Mouse (Mus musculus) neural tube, embryonic 13.5 days (tissue): ENCODE data around the gene Olfr49. TPM values are rescaled to one million over a fixed set of nuclear protein-coding genes. Genes with fewer than 3 reads are reported as not detected.

Experiments
- ATAC-seq: fragments of 200-750 bp; cut with Nextera tagmentation; 2 replicates; pipeline ENCODE4 v1.8.0; 2017; ENCODE audit warnings: low read depth, mild to moderate bottlenecking, moderate TSS enrichment, moderate library complexity
- H3K27ac ChIP-seq: fragments of 300-500 bp; sonication (generic); replicated peaks from 2 replicates; pipeline ENCODE4 v1.5.1; 2015; ENCODE audit warnings: moderate library complexity, mild to moderate bottlenecking, inconsistent platforms
- H3K27me3 ChIP-seq: fragments of 300-500 bp; sonication (generic); 2 replicates; pipeline ENCODE4 v1.6.1; 2015; ENCODE audit warnings: mild to moderate bottlenecking, inconsistent platforms
- H3K36me3 ChIP-seq: fragments of 300-500 bp; sonication (generic); 2 replicates; pipeline ENCODE4 v1.6.1; 2015; ENCODE audit warnings: mild to moderate bottlenecking, inconsistent platforms
- H3K4me1 ChIP-seq: fragments of 300-500 bp; sonication (generic); replicated peaks from 2 replicates; pipeline ENCODE4 v1.6.1; 2015; ENCODE audit warnings: inconsistent platforms
- H3K4me2 ChIP-seq: fragments of 300-500 bp; sonication (generic); 2 replicates; pipeline ENCODE4 v1.6.1; 2015; ENCODE audit warnings: inconsistent platforms, mild to moderate bottlenecking, moderate library complexity
- H3K4me3 ChIP-seq: fragments of 300-500 bp; sonication (generic); 2 replicates; pipeline ENCODE4 v1.5.1; 2015; ENCODE audit warnings: mild to moderate bottlenecking, inconsistent platforms
- H3K9ac ChIP-seq: fragments of 300-500 bp; sonication (generic); 2 replicates; pipeline ENCODE4 v1.6.1; 2015; ENCODE audit warnings: moderate library complexity, mild to moderate bottlenecking, inconsistent platforms
- H3K9me3 ChIP-seq: fragments of 300-500 bp; sonication (generic); 2 replicates; pipeline ENCODE4 v1.6.1; 2016; ENCODE audit warnings: inconsistent platforms
- WGBS: fragments of 180-500 bp; shearing (Covaris S2); methylation state at CpG from one replicate; pipeline ENCODE4 v1.1.7; 2015; 5-methylcytosine and 5-hydroxymethylcytosine counted together
- polyA plus RNA-seq: library from polyadenylated mRNA; unstranded; fragments of >200 nt; fragmentation: Nextera tagmentation; extraction: Ambion mirVana; gene quantifications from 2 replicates; pipeline ENCODE4 v1.2.1, GENCODE M21; 2015

Gene Olfr49
- polyA plus RNA-seq, 1 experiment from 2014 or later, result not detected

GRCm38 (mm10) chr14:54259722-54260085 is 25.0 kb downstream of the Olfr49 start:
- H3K9ac ChIP-seq, result peak overlapping the region; percentile 70
- H3K36me3 ChIP-seq, result peaks cover 13% of the 10 kb centered on the region
- no peaks in the 10 kb centered on the region for H3K9me3 ChIP-seq
- peak overlapping the region; percentile 66 for H3K4me2 ChIP-seq
- peak overlapping the region; percentile 35; the same call in 1 of the 2 replicates for H3K27ac ChIP-seq
- ATAC-seq, result no peak
- 27% methylated on average over 8 of the region's 8 CpGs for WGBS
- peak overlapping the region; percentile 49 for H3K4me3 ChIP-seq
- H3K4me1 ChIP-seq, result peaks cover 22% of the 10 kb centered on the region
- H3K27me3 ChIP-seq, result peaks cover 5% of the 10 kb centered on the region

- H3K4me1 ChIP-seq, result peaks cover 28% of the 10 kb centered on the region
- H3K9me3 ChIP-seq, result no peaks in the 10 kb centered on the region
- H3K4me2 ChIP-seq, result peak overlapping the region; percentile 66
- peak; percentile 87 for ATAC-seq
- H3K9ac ChIP-seq, result peak overlapping the region; percentile 70
- peak overlapping the region; percentile 49 for H3K4me3 ChIP-seq
- H3K27ac ChIP-seq, result peak overlapping the region; percentile 35
- 1% methylated on average over 35 of the region's 35 CpGs for WGBS
- H3K36me3 ChIP-seq, result peaks cover 12% of the 10 kb centered on the region
- H3K27me3 ChIP-seq, result peaks cover 5% of the 10 kb centered on the region
Observed at GRCm38 (mm10) chr14:54259003-54259721, 25.6 kb downstream of the Olfr49 start.

- Histone ChIP-seq H3K4me3 (no peak overlapping the region), H3K4me1 (peaks cover 30% of the 10 kb centered on the region), H3K27me3 (peaks cover 5% of the 10 kb centered on the region), H3K36me3 (peaks cover 8% of the 10 kb centered on the region), H3K9me3 (no peaks in the 10 kb centered on the region), H3K4me2 (no peak overlapping the region), H3K9ac (no peak overlapping the region), H3K27ac (no peak overlapping the region)
- 67% methylated on average over 7 of the region's 7 CpGs for WGBS
- no peak for ATAC-seq
Observed at GRCm38 (mm10) chr14:54258131-54258670, 26.5 kb downstream of the Olfr49 start.

GRCm38 (mm10) chr14:54254670-54255202 is 30.0 kb downstream of the Olfr49 start:
- Histone ChIP-seq H3K9ac (peak overlapping the region; percentile 73), H3K36me3 (no peaks in the 10 kb centered on the region), H3K4me2 (peak overlapping the region; percentile 65), H3K4me3 (peak overlapping the region; percentile 77), H3K4me1 (peaks cover 54% of the 10 kb centered on the region), H3K27ac (no peak overlapping the region), H3K9me3 (no peaks in the 10 kb centered on the region), H3K27me3 (no peaks in the 10 kb centered on the region)
- no peak for ATAC-seq
- 71% methylated on average over 12 of the region's 12 CpGs for WGBS

DNA sequence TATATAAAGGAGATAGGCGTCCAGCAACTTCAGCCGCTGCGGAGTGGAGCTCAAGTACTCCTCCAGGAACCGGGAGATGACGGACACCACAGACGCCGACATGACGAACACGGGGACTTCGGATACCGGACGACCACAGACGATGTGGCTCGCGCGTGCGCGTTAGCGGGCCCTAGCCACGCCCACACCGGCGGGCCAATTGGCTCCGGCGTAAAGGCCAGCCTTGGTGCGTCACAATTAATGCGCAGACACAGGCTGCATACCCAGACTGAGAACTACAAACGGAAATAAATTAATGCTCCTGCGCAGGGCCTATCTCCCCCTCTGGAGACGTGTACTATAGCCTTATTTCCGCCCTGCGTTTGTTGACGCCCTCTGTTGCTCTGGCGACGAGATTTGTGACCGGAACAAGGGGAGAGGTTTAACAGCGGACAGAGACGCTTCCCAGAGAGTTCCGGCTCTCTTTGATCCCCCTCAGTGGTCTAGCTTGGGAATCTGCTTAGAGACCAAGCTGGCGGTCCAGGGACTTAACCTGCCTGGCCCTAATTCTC is 30.9 kb downstream of the Olfr49 start, which contains the start of the genes Dad1 and Abhd4:
Dad1 (minus strand) TSS at position 364 of the 551 bp plus-strand sequence.
Abhd4 (plus strand) TSS at position 448 of the 551 bp plus-strand sequence.
- ATAC-seq, result peak; percentile 99
- peak within 1 kb of the TSS; percentile 80 for H3K27ac ChIP-seq
- peak within 1 kb of the TSS; percentile 74 for H3K4me2 ChIP-seq
- H3K36me3 ChIP-seq, result peaks cover under 1% of the 10 kb centered on the region; the same call in 1 of the 2 replicates
- peak within 1 kb of the TSS; percentile 82 for H3K9ac ChIP-seq
- H3K27me3 ChIP-seq, result no peaks in the 10 kb centered on the region
- H3K4me1 ChIP-seq, result peaks cover 58% of the 10 kb centered on the region
- H3K9me3 ChIP-seq, result no peaks in the 10 kb centered on the region
- H3K4me3 ChIP-seq, result peak within 1 kb of the TSS; percentile 77
- WGBS, result under 1% methylated on average over 39 of the region's 39 CpGs

- peak overlapping the region; percentile 22; the same call in 1 of the 2 replicates for H3K4me2 ChIP-seq
- H3K27ac ChIP-seq, result no peak overlapping the region
- no peaks in the 10 kb centered on the region for H3K27me3 ChIP-seq
- no peak overlapping the region for H3K4me3 ChIP-seq
- peaks cover 19% of the 10 kb centered on the region for H3K36me3 ChIP-seq
- no peaks in the 10 kb centered on the region for H3K9me3 ChIP-seq
- ATAC-seq, result no peak
- H3K9ac ChIP-seq, result peak overlapping the region; percentile 52
- 34% methylated on average over 4 of the region's 4 CpGs for WGBS
- H3K4me1 ChIP-seq, result peaks cover 59% of the 10 kb centered on the region
Observed at GRCm38 (mm10) chr14:54250122-54250521, 34.6 kb downstream of the Olfr49 start.

DNA sequence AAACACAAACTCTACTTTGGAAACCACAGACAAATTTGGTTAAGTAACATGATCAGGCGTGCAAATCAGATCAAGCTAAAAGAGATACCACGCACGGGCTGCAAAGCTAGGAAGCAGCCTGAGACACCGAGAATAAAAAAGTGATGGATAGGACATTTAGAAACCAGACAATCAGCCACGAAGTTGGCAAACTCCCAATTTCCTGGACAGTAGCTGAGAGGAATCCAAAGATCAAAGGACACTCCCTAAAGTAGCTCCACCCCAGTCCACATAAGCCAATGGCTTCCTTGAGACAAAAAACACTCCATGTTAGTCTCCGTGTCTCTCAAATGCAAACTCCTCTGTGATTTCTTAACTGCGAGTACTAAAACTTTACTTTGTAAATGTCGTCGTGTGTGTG is 35.4 kb downstream of the Olfr49 start:
- Histone ChIP-seq H3K4me2 (no peak overlapping the region), H3K4me1 (peaks cover 52% of the 10 kb centered on the region), H3K27ac (no peak overlapping the region), H3K36me3 (peaks cover 19% of the 10 kb centered on the region), H3K9me3 (no peaks in the 10 kb centered on the region), H3K4me3 (no peak overlapping the region), H3K27me3 (no peaks in the 10 kb centered on the region), H3K9ac (no peak overlapping the region)
- ATAC-seq, result no peak
- WGBS, result 49% methylated on average over 9 of the region's 9 CpGs

DNA sequence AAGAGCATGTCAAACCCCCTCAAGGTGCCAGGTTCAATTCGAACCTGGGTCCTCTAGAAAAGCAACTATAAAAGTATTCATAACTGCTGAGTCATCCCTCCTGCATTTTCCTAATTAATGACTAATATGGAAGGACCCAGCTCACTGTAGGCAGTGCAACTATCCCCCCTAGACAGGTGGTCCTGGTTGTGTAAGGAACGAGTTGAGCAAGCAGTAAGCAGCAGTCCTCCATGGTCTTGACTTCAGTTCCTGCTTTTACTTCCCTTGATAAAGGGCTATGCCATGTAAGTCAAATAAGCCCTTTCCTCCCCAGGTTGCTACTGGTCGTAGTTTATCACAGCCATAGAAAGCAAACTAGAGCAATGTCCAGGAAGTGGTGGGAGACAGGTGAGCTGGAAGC is 38.5 kb downstream of the Olfr49 start:
- H3K27me3 ChIP-seq, result no peaks in the 10 kb centered on the region
- ATAC-seq, result no peak
- no peak overlapping the region for H3K9ac ChIP-seq
- H3K9me3 ChIP-seq, result no peaks in the 10 kb centered on the region; the same call in 1 of the 2 replicates
- peaks cover 34% of the 10 kb centered on the region for H3K36me3 ChIP-seq
- peaks cover 43% of the 10 kb centered on the region for H3K4me1 ChIP-seq
- H3K4me3 ChIP-seq, result no peak overlapping the region
- WGBS, result 90% methylated on average over 3 of the region's 3 CpGs
- H3K4me2 ChIP-seq, result no peak overlapping the region
- H3K27ac ChIP-seq, result no peak overlapping the region

GRCm38 (mm10) chr14:54244183-54244582 is 40.6 kb downstream of the Olfr49 start:
- H3K36me3 ChIP-seq, result peaks cover 49% of the 10 kb centered on the region
- H3K4me2 ChIP-seq, result no peak overlapping the region
- H3K9me3 ChIP-seq, result no peaks in the 10 kb centered on the region; the same call in 1 of the 2 replicates
- no peaks in the 10 kb centered on the region for H3K27me3 ChIP-seq
- H3K4me1 ChIP-seq, result peaks cover 27% of the 10 kb centered on the region
- 0 out of 2 replicates have a peak overlapping the region, but pooled peaks have one; percentile 12 for H3K9ac ChIP-seq
- peak overlapping the region; percentile 76 for H3K27ac ChIP-seq
- 11% methylated on average over 3 of the region's 3 CpGs for WGBS
- ATAC-seq, result peak; percentile 80
- H3K4me3 ChIP-seq, result no peak overlapping the region

DNA sequence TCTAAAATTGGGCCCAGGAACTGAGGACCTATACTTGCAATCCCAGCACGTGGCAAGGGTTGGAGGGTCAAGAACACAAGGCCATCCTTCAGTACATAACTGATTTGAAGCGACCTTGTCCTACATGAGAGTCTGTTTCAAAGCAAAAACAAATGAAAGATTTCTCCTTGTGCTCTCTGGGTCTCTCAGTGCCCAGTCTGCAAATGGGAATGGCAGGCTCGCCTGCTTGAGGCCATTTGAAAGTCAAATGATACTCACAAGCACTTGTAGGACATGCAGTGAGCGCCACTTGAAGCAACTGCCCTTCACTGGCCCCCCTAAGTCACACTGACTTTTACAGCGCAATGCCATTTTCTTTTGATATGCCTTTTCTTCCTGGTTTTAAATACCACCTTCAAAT is 44.2 kb downstream of the Olfr49 start:
- Histone ChIP-seq H3K27me3 (no peaks in the 10 kb centered on the region), H3K36me3 (peaks cover 31% of the 10 kb centered on the region), H3K4me2 (no peak overlapping the region), H3K27ac (no peak overlapping the region), H3K4me3 (no peak overlapping the region), H3K4me1 (peaks cover 18% of the 10 kb centered on the region), H3K9ac (no peak overlapping the region), H3K9me3 (no peaks in the 10 kb centered on the region; the same call in 1 of the 2 replicates)
- 82% methylated on average over 5 of the region's 5 CpGs for WGBS
- ATAC-seq, result no peak

DNA sequence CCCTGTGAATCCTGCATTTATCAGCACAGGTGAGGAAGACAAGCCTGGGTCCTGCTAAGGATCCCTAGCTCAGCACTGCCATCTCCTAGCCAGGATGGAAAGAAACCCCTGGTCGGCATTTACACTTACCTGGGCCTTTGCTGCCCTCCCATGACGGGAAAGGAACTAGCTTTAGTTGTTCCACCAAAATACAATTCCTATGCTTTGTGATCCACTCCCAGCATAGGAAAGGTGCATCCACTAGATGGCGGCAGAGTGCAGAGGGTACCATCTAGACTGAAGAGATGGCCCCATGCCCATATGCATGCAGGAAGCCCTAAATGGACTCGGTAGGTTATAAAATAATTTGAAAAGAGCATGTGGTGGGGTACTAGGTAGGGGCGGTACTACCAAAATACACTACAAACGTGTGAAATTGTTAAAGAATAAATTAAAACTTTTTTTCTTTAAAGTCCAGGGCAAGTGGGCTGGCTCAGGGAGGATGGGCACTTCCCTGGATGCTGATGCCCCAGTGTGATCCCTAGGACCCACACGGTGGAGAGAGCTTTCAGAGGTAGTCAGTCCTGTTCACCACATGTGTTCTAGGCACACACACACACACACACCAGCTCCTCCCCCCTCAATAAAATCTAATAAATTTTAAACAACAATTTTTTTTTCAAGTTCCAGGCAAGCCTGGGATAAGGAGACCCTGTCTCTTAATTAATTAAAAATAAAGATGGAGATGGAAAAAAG is 45.6 kb downstream of the Olfr49 start:
- H3K4me1 ChIP-seq, result peaks cover 29% of the 10 kb centered on the region
- no peaks in the 10 kb centered on the region; the same call in 1 of the 2 replicates for H3K9me3 ChIP-seq
- no peaks in the 10 kb centered on the region for H3K27me3 ChIP-seq
- no peak overlapping the region for H3K27ac ChIP-seq
- H3K4me2 ChIP-seq, result no peak overlapping the region
- WGBS, result 19% methylated on average over 7 of the region's 7 CpGs
- peak; percentile 54; the same call in 1 of the 2 replicates for ATAC-seq
- H3K9ac ChIP-seq, result no peak overlapping the region
- H3K4me3 ChIP-seq, result no peak overlapping the region
- peaks cover 42% of the 10 kb centered on the region for H3K36me3 ChIP-seq
